Mouse (Mus musculus): ENCODE measurements at regions not wholly inside any gene's neighbourhood (a gene's known extent, or its start where the extent isn't known, plus 50 kb on each side); places are given as distances from the start of the nearest gene placed in this dataset.

GRCm38 (mm10) chr3:33498645-33499044 lies 301.0 kb upstream of the Ttc14 start:
- dilution Hi-C loops (cut with MboI; ENCODE audit: extremely low pct_ligation_motif_present, extremely low pct_unique_long_range_greater_than_20kb, low sequenced_read_pairs) (no loop called here), in situ Hi-C loops (cut with MboI; ENCODE audit: low pct_ligation_motif_present, low pct_unique_long_range_greater_than_20kb, low sequenced_read_pairs) (no loop called here)
- peaks cover 3% of the 10 kb centered on the region for H3K27me3 ChIP-seq (replicated peaks)
- H3K9ac ChIP-seq (ENCODE audit: insufficient read depth, low read depth): no peak overlapping the region
- no peaks in the 10 kb centered on the region for H3K36me3 ChIP-seq (replicated peaks in 1 of 2; ENCODE audit: control insufficient read depth in 1 of 2, insufficient read depth in 1 of 2, low read length in 1 of 2)
- H3K4me1 ChIP-seq (ENCODE audit: control insufficient read depth in 1 of 2, insufficient read depth in 2 of 2): peaks cover 0 to 4% of the 10 kb centered on the region in 2 experiments; a peak in 2 of 4 replicates
- no peak overlapping the region for H3K4me3 ChIP-seq (replicated peaks in 1 of 3; ENCODE audit: low read depth in 2 of 3, low read length in 2 of 3, poor library complexity in 1 of 3)
- no peak overlapping the region for H3K4me2 ChIP-seq (ENCODE audit: insufficient read depth, low read depth, poor library complexity, severe bottlenecking)
- no peak overlapping the region for H3K27ac ChIP-seq (ENCODE audit: insufficient read depth, low read depth)
- H3K79me2 ChIP-seq (replicated peaks; ENCODE audit: control insufficient read depth, extremely low read depth, insufficient read depth, poor library complexity, severe bottlenecking): no peaks in the 10 kb centered on the region
- no peaks in the 10 kb centered on the region for H3K9me3 ChIP-seq (replicated peaks; ENCODE audit: low read length)
- TF ChIP-seq ETS1 (conservative IDR thresholded peaks at IDR 0.05; ENCODE audit: low read depth, low read length): peak; percentile 78
- no peak for TF ChIP-seq MYC (IDR thresholded peaks at IDR 0.05; ENCODE audit: low read depth, low read length)
- TF ChIP-seq ELF1 (IDR thresholded peaks at IDR 0.05; ENCODE audit: low read depth, low read length): no peak
- no peak for TF ChIP-seq ZC3H11A (IDR thresholded peaks at IDR 0.05; ENCODE audit: low read depth, low read length)
- TF ChIP-seq E2F4 (IDR thresholded peaks at IDR 0.05; ENCODE audit: insufficient replicate concordance, low read depth, low read length): no peak
- no peak for TF ChIP-seq USF2 (conservative IDR thresholded peaks at IDR 0.05; ENCODE audit: low read depth, low read length)
- TF ChIP-seq MAFK (IDR thresholded peaks at IDR 0.05; ENCODE audit: insufficient replicate concordance, low read length): peak; percentile 77; the same call in 1 of the 2 replicates
- no peak for TF ChIP-seq JUND (conservative IDR thresholded peaks at IDR 0.05; ENCODE audit: low read depth, low read length)
- TF ChIP-seq MAX (IDR thresholded peaks at IDR 0.05; ENCODE audit: low read length): no peak
- peak; percentile 70 for TF ChIP-seq BHLHE40 (IDR thresholded peaks at IDR 0.05; ENCODE audit: low read depth, low read length)
- TF ChIP-seq CTCF (conservative IDR thresholded peaks at IDR 0.05 in 1 of 2, IDR thresholded peaks at IDR 0.05 in 1 of 2; ENCODE audit: low read depth in 2 of 2, low read length in 2 of 2): no peak
- no peak for TF ChIP-seq MXI1 (IDR thresholded peaks at IDR 0.05; ENCODE audit: low read depth, low read length)
- no peak for TF ChIP-seq RCOR1 (conservative IDR thresholded peaks at IDR 0.05; ENCODE audit: low read depth, low read length)
- no peak for TF ChIP-seq KAT2A (IDR thresholded peaks at IDR 0.05; ENCODE audit: insufficient replicate concordance, low read length)
- peak; percentile 59; the same call in 1 of the 2 replicates for TF ChIP-seq EP300 (IDR thresholded peaks at IDR 0.05; ENCODE audit: low read length)
- no peak for TF ChIP-seq ZMIZ1 (IDR thresholded peaks at IDR 0.05; ENCODE audit: low read depth, low read length)
- no peak for TF ChIP-seq TBP (conservative IDR thresholded peaks at IDR 0.05; ENCODE audit: low read depth, low read length)
- TF ChIP-seq USF1 (IDR thresholded peaks at IDR 0.05; ENCODE audit: low read depth, low read length): no peak
- TF ChIP-seq HCFC1 (IDR thresholded peaks at IDR 0.05; ENCODE audit: low read depth, low read length): no peak
- TF ChIP-seq ZNF384 (IDR thresholded peaks at IDR 0.05; ENCODE audit: low read depth, low read length): no peak
- TF ChIP-seq NRF1 (IDR thresholded peaks at IDR 0.05; ENCODE audit: low read depth, low read length): no peak
- no peak for TF ChIP-seq GABPA (IDR thresholded peaks at IDR 0.05; ENCODE audit: insufficient replicate concordance, low read depth, low read length)
- TF ChIP-seq NELFE (IDR thresholded peaks at IDR 0.05; ENCODE audit: low read depth, low read length): no peak
- TF ChIP-seq PAX5 (IDR thresholded peaks at IDR 0.05; ENCODE audit: low read length): no peak
- no peak for TF ChIP-seq RAD21 (IDR thresholded peaks at IDR 0.05; ENCODE audit: low read depth, low read length)
- TF ChIP-seq TCF12 (IDR thresholded peaks at IDR 0.05; ENCODE audit: low read depth, low read length): peak; percentile 47; the same call in 1 of the 2 replicates
- DNase-seq (ENCODE audit: extremely low read depth): peak; percentile 63
